Mouse (Mus musculus): ENCODE measurements around the gene Faf1.

DNA sequence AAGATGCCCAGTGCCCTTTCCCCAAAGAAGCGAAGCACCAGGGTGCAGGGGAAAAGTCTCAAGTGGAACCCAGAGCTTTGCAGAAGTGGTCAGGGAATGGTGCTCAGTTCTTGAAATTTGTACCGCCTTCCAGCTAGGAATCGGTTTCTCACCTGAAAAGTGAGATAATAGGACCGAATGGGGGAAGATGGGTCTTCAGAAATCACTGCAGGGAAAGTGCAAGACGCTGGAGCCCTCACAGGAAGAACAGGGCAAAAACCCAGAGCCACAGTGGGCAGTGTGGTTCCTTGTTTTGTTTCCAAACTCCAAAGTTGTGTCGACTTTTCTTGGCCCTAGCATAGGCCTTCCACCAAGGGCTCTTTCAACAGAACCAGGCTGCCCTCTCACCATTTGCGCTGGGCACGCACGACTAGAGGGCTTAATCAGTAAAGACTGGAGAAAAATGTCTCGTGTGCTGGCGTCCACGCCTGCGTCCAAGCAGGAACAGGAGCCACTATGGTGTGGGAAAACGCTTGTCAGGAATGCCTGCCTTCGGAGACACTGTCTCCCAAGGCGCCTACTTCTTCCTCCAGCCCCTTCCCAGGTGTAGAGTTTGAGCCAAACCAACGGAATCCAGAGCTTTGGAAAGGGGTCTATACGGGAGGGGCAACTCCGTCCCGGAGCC lies 297.7 kb downstream of the Faf1 start:
- TF ChIP-seq CTCF (conservative IDR thresholded peaks at IDR 0.05 in 1 of 2, IDR thresholded peaks at IDR 0.05 in 1 of 2; ENCODE audit: low read depth in 2 of 2, low read length in 2 of 2): no peak
- TF ChIP-seq E2F4 (IDR thresholded peaks at IDR 0.05; ENCODE audit: insufficient replicate concordance, low read depth, low read length): no peak
- TF ChIP-seq SIN3A (IDR thresholded peaks at IDR 0.05; ENCODE audit: low read length): no peak
- TF ChIP-seq USF2 (conservative IDR thresholded peaks at IDR 0.05; ENCODE audit: low read depth, low read length): no peak
- TF ChIP-seq ZKSCAN1 (IDR thresholded peaks at IDR 0.05; ENCODE audit: borderline replicate concordance, low read depth, low read length): no peak
